15 mouse cellular contexts compared by ENCODE assay signal in the genomic region with DNA sequence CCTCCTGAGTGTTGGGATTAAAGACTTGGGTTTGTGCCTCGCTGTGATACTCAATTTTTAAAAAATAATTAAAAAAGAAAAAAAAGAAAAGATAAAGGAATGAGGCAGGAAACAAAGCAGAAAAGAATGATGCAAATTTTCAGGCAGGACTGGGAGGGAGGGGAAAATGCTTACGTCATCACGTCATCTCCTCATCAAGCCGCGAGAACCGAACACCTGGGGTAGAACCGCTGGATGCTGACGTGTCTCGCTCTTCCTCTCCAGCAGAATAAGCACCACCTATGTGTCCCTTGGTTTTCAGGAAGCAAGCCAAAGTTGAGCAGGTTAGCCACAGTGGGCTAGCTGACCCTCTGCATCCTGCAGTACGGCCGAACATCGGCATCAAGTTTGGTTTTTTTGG. TPM values are rescaled to one million over a fixed set of nuclear protein-coding genes. Genes with fewer than 3 reads are reported as not detected.
"Had no signal": no experiment of that assay in that cellular context is flagged by ENCODE, and none has a peak within 500 bp of the region (broad histone marks: within the 10 kb centered on the region; RNA-seq: fewer than 3 reads in every experiment).

No protein-coding gene starts in this region.

- DNase-seq: kidney, adult 11 months; kidney, adult 8-10 months; kidney, postnatal 14 days; kidney, postnatal 4 days; liver; lung, adult 18-20 months; lung, postnatal 10 days; lung, postnatal 36 days; retina, postnatal 1 day; right cerebral cortex, postnatal 25 days; spleen, adult 18-20 months; thymus, adult 18-20 months; thymus, postnatal 4 days had no signal

RNA-seq across cellular contexts. Expression of gene Chst5, which starts 54.3 kb away (rescaled TPM):
- total RNA-seq: monocyte, adult 5-6 weeks; neutrophil, adult 5-6 weeks had no signal
